Mouse (Mus musculus) midbrain, embryonic 14.5 days (tissue): ENCODE measurements around the gene Gapdh. TPM values are rescaled to one million over a fixed set of nuclear protein-coding genes. Genes with fewer than 3 reads are reported as not detected.

Experiments
- ATAC-seq: fragments of 200-750 bp; cut with Nextera tagmentation; 2 replicates; pipeline ENCODE4 v1.8.0; 2017; ENCODE audit warnings: moderate number of reproducible peaks, moderate library complexity; ENCODE audit not compliant: low FRiP score, low TSS enrichment
- DNase-seq: peaks from one replicate; pipeline ENCODE4 v3.0.0-alpha.2; 2015
- H3K27ac ChIP-seq: fragments of 300-500 bp; sonication (generic); replicated peaks from 2 replicates; pipeline ENCODE4 v1.5.1; 2014; ENCODE audit warnings: mild to moderate bottlenecking, low read depth, low read length, moderate library complexity
- H3K27me3 ChIP-seq: fragments of 300-500 bp; sonication (generic); 2 replicates; pipeline ENCODE4 v1.6.1; 2014; ENCODE audit warnings: low read length, control low read depth, mixed read lengths; ENCODE audit not compliant: control insufficient read depth, insufficient read depth
- H3K36me3 ChIP-seq: fragments of 300-500 bp; sonication (generic); 2 replicates; pipeline ENCODE4 v1.6.1; 2014; ENCODE audit warnings: low read length, control low read depth; ENCODE audit not compliant: control insufficient read depth, insufficient read depth
- H3K4me1 ChIP-seq: fragments of 300-500 bp; sonication (generic); 2 replicates; pipeline ENCODE4 v1.6.1; 2014; ENCODE audit warnings: mild to moderate bottlenecking, antibody characterized with exemption, low read length, control low read depth; ENCODE audit not compliant: control insufficient read depth, insufficient read depth
- H3K4me2 ChIP-seq: fragments of 300-500 bp; sonication (generic); 2 replicates; pipeline ENCODE4 v1.6.1; 2014; ENCODE audit warnings: mild to moderate bottlenecking, low read length, moderate library complexity
- H3K4me3 ChIP-seq: fragments of 300-500 bp; sonication (generic); replicated peaks from 2 replicates; pipeline ENCODE4 v1.5.1; 2014; ENCODE audit warnings: low read depth, low read length
- H3K9ac ChIP-seq: fragments of 300-500 bp; sonication (generic); replicated peaks from 2 replicates; pipeline ENCODE4 v1.6.1; 2014; ENCODE audit warnings: mild to moderate bottlenecking, low read length, moderate library complexity
- H3K9me3 ChIP-seq: fragments of 300-500 bp; sonication (generic); 2 replicates; pipeline ENCODE4 v1.6.1; 2016; ENCODE audit warnings: low read length, control low read depth, mixed read lengths; ENCODE audit not compliant: control insufficient read depth
- WGBS: fragments of 180-500 bp; shearing (Covaris S2); extraction: QIAGEN DNeasy Blood & Tissue Kit; methylation state at CpG from one replicate; pipeline ENCODE4 v1.1.7; 2014; 5-methylcytosine and 5-hydroxymethylcytosine counted together
- polyA plus RNA-seq: library from polyadenylated mRNA; unstranded; fragments of >200 nt; fragmentation: Nextera tagmentation; extraction: Ambion mirVana; gene quantifications from 2 replicates; pipeline ENCODE4 v1.2.1, GENCODE M21; 2014

The Gapdh gene
- polyA plus RNA-seq, 1 experiment from 2014 or later = 1,501 TPM

GRCm38 (mm10) chr6:125179601-125180000 is 13.3 kb upstream of the Gapdh start:
- Histone ChIP-seq H3K4me3 (no peak overlapping the region), H3K27me3 (no peaks in the 10 kb centered on the region), H3K27ac (no peak overlapping the region), H3K4me1 (no peaks in the 10 kb centered on the region), H3K4me2 (no peak overlapping the region), H3K36me3 (peaks cover 96% of the 10 kb centered on the region), H3K9ac (no peak overlapping the region), H3K9me3 (no peaks in the 10 kb centered on the region)
- ATAC-seq = no peak
- 93% methylated on average over 7 of the region's 7 CpGs for WGBS
- no peak for DNase-seq

DNA sequence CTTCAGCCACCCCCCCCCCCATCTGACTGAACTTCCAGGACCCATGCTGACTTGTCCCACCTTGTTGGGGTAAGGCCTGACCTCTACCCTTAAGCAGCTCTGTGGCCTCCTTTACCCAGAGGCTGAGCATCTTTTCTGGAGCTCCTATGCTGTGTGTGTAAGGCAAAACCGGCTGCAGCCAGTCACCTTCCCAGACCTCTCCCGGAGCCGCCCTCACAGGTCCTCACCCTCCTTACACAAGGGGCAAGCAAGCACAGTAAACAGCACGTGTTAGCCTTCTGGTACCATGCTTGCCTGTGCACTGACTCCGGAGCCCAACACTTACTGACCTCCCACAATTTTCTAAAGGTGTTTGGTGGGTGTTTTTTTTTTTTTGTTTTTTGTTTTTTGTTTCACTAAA is 9.2 kb upstream of the Gapdh start:
- Histone ChIP-seq H3K4me3 (no peak overlapping the region), H3K4me1 (no peaks in the 10 kb centered on the region), H3K27me3 (no peaks in the 10 kb centered on the region), H3K9ac (no peak overlapping the region), H3K4me2 (no peak overlapping the region), H3K36me3 (peaks cover 98% of the 10 kb centered on the region), H3K9me3 (no peaks in the 10 kb centered on the region), H3K27ac (no peak overlapping the region)
- DNase-seq (no peak), ATAC-seq (no peak)
- WGBS = 91% methylated on average over 5 of the region's 5 CpGs

- WGBS = 93% methylated on average over 7 of the region's 7 CpGs
- no peaks in the 10 kb centered on the region for H3K27me3 ChIP-seq
- no peak overlapping the region for H3K9ac ChIP-seq
- DNase-seq = no peak
- H3K9me3 ChIP-seq = no peaks in the 10 kb centered on the region
- H3K4me1 ChIP-seq = no peaks in the 10 kb centered on the region
- H3K27ac ChIP-seq = no peak overlapping the region
- H3K36me3 ChIP-seq = peaks cover 99% of the 10 kb centered on the region
- no peak overlapping the region for H3K4me2 ChIP-seq
- no peak for ATAC-seq
- H3K4me3 ChIP-seq = no peak overlapping the region
Measured at GRCm38 (mm10) chr6:125173256-125173655, 7.0 kb upstream of the Gapdh start.

GRCm38 (mm10) chr6:125172474-125172873 is 6.2 kb upstream of the Gapdh start:
- Histone ChIP-seq H3K9me3 (no peaks in the 10 kb centered on the region), H3K4me2 (no peak overlapping the region), H3K27me3 (no peaks in the 10 kb centered on the region), H3K36me3 (peaks cover 99% of the 10 kb centered on the region), H3K9ac (no peak overlapping the region), H3K4me3 (no peak overlapping the region), H3K4me1 (0 out of 2 replicates have a peak, but pooled peaks cover 3% of the 10 kb centered on the region), H3K27ac (no peak overlapping the region)
- no peak for DNase-seq
- ATAC-seq = no peak
- 94% methylated on average over 2 of the region's 2 CpGs for WGBS

GRCm38 (mm10) chr6:125170194-125170593 is 3.9 kb upstream of the Gapdh start:
- 86% methylated on average over 6 of the region's 6 CpGs for WGBS
- Histone ChIP-seq H3K27ac (no peak overlapping the region), H3K9me3 (no peaks in the 10 kb centered on the region), H3K4me1 (peaks cover 18% of the 10 kb centered on the region), H3K9ac (0 out of 2 replicates have a peak overlapping the region, but pooled peaks have one; percentile 3), H3K36me3 (peaks cover 79% of the 10 kb centered on the region), H3K4me3 (no peak overlapping the region), H3K27me3 (no peaks in the 10 kb centered on the region), H3K4me2 (no peak overlapping the region)
- DNase-seq (no peak), ATAC-seq (no peak)

DNA sequence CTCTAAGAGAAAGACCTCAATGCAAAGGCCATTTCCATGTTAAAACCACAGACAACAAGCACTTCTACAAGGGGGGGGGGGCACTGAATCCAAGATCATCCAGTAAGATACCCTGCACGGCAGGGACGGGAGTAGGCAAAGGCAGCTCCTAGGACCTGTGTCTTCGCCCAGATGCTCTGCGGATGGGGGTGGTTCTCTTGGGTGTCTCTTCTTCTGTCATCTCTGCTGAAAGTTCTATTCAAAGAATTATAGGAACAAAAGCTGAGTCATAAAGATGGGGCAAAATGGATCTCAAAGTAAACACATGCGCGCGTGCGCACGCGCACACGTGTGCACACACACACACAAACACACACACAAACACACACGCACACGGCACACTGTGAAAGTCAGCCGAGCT is 1.8 kb upstream of the Gapdh start:
- H3K4me2 ChIP-seq = no peak overlapping the region
- no peak overlapping the region for H3K4me3 ChIP-seq
- H3K27me3 ChIP-seq = no peaks in the 10 kb centered on the region
- peaks cover 67% of the 10 kb centered on the region for H3K36me3 ChIP-seq
- no peaks in the 10 kb centered on the region for H3K9me3 ChIP-seq
- ATAC-seq (no peak), DNase-seq (no peak)
- WGBS = 91% methylated on average over 14 of the region's 14 CpGs
- no peak overlapping the region for H3K9ac ChIP-seq
- peaks cover 27% of the 10 kb centered on the region for H3K4me1 ChIP-seq
- H3K27ac ChIP-seq = no peak overlapping the region

DNA sequence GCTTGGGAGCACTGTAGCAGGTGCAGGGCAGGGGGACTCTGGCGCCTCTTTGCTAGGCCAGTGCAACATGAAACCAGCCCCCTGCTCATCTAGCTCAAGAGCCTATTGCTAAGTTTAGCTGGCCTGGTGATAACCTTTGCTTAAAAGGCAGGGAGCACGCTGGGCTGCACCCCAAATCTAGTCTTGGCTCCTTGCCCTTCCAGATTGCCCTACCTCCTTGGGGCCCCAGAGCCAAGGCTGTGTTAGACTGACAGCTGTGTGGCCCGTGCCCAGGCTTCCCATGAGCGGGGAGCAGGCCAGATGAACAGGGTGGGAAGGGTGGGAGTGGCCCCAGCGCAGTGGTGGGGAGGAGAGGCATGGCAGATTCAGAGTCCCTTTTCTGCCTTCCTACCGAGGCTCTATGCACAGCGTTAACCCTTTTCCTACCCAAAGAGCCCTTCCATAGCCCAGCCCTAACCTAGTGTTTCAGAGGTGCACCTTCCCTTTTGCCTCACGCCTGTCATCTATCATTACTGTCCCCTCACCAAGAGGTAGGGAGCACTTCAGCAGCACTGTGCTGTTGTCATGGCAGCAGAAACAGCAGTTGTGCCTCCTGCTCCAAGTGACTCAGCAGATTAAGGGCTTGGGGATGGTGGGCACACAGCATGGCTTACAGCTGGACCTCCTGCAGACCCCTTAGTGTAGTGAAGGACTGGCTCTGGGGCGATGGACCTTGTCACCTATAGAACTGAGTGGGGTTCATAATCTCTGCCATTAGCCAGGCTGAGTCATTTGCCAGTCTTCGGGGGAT is 789 bp upstream of the Gapdh start:
- DNase-seq (peak; percentile 59), ATAC-seq (no peak)
- 15% methylated on average over 10 of the region's 10 CpGs for WGBS
- peaks cover 27% of the 10 kb centered on the region for H3K4me1 ChIP-seq
- no peaks in the 10 kb centered on the region for H3K27me3 ChIP-seq
- peak overlapping the region; percentile 89 for H3K27ac ChIP-seq
- no peak overlapping the region; the same call in 1 of the 2 replicates for H3K9ac ChIP-seq
- H3K4me2 ChIP-seq = peak overlapping the region; percentile 79
- H3K9me3 ChIP-seq = no peaks in the 10 kb centered on the region
- peak overlapping the region; percentile 80; the same call in 1 of the 2 replicates for H3K4me3 ChIP-seq
- H3K36me3 ChIP-seq = peaks cover 64% of the 10 kb centered on the region

DNA sequence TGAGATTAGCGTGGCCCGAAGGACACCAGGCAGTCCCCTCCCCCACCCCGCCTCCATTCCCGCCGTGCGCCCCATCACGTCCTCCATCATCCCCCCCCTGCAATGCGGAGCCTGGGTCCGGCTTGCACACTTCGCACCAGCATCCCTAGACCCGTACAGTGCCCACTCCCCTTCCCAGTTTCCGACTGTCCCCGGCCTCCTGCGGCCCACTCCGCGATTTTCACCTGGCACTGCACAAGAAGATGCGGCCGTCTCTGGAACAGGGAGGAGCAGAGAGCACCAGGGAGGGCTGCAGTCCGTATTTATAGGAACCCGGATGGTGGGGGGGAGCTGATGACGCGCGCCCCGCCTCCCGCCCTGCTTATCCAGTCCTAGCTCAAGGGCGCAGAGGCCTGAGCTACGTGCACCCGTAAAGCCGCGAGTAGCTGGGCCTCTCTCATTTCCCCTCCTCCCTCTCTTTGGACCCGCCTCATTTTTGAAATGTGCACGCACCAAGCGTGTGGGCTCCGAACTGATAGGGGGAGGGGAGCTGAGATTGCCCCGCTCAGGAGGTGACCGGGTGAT is 857 bp downstream of the Gapdh start:
- peaks cover 61% of the 10 kb centered on the region for H3K36me3 ChIP-seq
- H3K4me1 ChIP-seq = peaks cover 27% of the 10 kb centered on the region
- DNase-seq (peak; percentile 97), ATAC-seq (peak; percentile 91)
- no peaks in the 10 kb centered on the region for H3K27me3 ChIP-seq
- H3K4me3 ChIP-seq = peak overlapping the region; percentile 80
- peak overlapping the region; percentile 79 for H3K4me2 ChIP-seq
- peak overlapping the region; percentile 91 for H3K9ac ChIP-seq
- H3K9me3 ChIP-seq = no peaks in the 10 kb centered on the region
- peak overlapping the region; percentile 89 for H3K27ac ChIP-seq
- under 1% methylated on average over 36 of the region's 36 CpGs for WGBS
